Mouse (Mus musculus): ENCODE data around the gene Fbxo33.

DNA sequence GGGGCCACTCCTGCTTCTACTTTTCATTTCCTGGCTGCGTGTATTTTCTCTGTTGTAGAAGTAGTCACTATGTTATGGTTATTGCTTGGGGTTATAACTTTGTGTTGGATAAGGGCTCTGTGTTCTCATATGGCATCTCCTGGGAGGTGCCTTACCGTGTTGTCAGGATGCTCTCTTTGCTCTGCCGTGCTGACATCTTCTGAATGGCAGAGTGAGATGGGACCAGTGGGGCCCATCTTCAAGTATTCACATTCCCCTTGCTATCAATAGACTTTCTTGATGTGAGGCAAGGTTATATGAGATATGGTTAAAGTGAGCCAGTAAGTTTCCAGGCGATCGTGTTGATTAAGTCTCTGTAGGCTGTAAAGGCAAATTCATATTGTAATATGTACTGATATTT, 39.5 kb upstream of the Fbxo33 start:
- TF ChIP-seq CTCF (IDR thresholded peaks at IDR 0.05; ENCODE audit: borderline replicate concordance, insufficient read depth, low read depth, low read length) (no peak), POLR2A (IDR thresholded peaks at IDR 0.05; ENCODE audit: borderline replicate concordance, insufficient read depth, low read length) (no peak)

Data from cerebellum, adult 2 months (tissue).